ENCODE assay signal across 8 mouse cellular contexts in the genomic region with DNA sequence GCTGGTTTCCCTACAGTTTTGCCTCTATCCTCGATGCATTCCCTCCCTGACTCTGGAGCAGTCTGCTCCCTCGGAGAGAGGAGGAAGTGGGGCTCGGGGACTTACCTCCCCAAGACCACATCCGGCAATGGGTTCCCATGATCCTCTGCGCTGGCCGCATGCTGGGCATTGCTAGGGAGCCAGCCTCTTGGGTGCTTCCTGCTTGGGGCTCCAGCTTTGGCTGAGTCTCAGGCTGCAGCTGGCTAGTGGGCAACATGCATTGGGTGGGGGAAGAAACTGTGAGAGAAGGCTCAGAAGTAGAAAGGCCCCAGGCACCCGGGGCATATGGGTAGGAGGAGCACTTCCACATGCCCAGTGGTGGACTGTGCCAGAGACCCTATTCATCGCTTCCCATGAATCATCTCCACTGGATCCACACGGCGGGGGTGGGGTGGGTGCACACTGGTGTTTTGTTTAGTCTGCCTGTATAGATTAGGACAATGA. TPM values are rescaled to one million over a fixed set of nuclear protein-coding genes. Genes with fewer than 3 reads are reported as not detected.
DNase-seq lines count a peak whose midpoint lies in the region; ATAC-seq and TF ChIP-seq lines count a peak whose summit lies in the region.

No protein-coding gene starts in this region.

- 38% methylated on average over 10 of the region's 10 CpGs for WGBS in lung, adult 2 months
- 70% methylated on average over 10 of the region's 10 CpGs for WGBS in kidney, embryonic 14.5 days

- H3K4me2 ChIP-seq in CH12.LX (ENCODE audit: insufficient read depth, low read depth, poor library complexity, severe bottlenecking): peak overlapping the region; percentile 75
- H3K4me2 ChIP-seq in kidney, embryonic 14.5 days (replicated peaks; ENCODE audit: low read depth, low read length): no peak overlapping the region

- no peaks in the 10 kb centered on the region for H3K27me3 ChIP-seq in CH12.LX (replicated peaks)
- H3K27me3 ChIP-seq in kidney, embryonic 14.5 days (ENCODE audit: control insufficient read depth, insufficient read depth, low read length): no peaks in the 10 kb centered on the region

- H3K9me3 ChIP-seq in CH12.LX (replicated peaks; ENCODE audit: low read length): no peaks in the 10 kb centered on the region
- H3K9me3 ChIP-seq in kidney, embryonic 14.5 days (ENCODE audit: control insufficient read depth, low read length): no peaks in the 10 kb centered on the region

- peak; percentile 91 for TF ChIP-seq POLR2A in CH12.LX (IDR thresholded peaks at IDR 0.05; ENCODE audit: low read depth, low read length)
- TF ChIP-seq POLR2A in lung, adult 2 months (IDR thresholded peaks at IDR 0.05; ENCODE audit: borderline replicate concordance, extremely low read depth, low read depth, low read length): peak; percentile 42; the same call in 1 of the 2 replicates

- ATAC-seq in frontal cortex, adult (ENCODE audit: low TSS enrichment): peak; percentile 25
- peak; percentile 15; the same call in 1 of the 2 replicates for ATAC-seq in erythroblast, adult 5-6 weeks (replicated peaks; ENCODE audit: low FRiP score, poor library complexity, severe bottlenecking)
- ATAC-seq in kidney, embryonic 14.5 days (ENCODE audit: low FRiP score, low TSS enrichment): no peak

- in situ Hi-C loops in CH12.LX (cut with MboI; ENCODE audit: low pct_ligation_motif_present, low pct_unique_long_range_greater_than_20kb, low sequenced_read_pairs): loop anchor here (10.0 kb wide), 1 partner anchor 66 kb away; no protein-coding TSS in a partner anchor

- H3K36me3 ChIP-seq in CH12.LX (replicated peaks in 1 of 2; ENCODE audit: control insufficient read depth in 1 of 2, insufficient read depth in 1 of 2, low read length in 1 of 2): peaks cover 0 to 3% of the 10 kb centered on the region in 2 experiments
- H3K36me3 ChIP-seq in kidney, embryonic 14.5 days (ENCODE audit: control insufficient read depth, insufficient read depth, low read length): no peaks in the 10 kb centered on the region

- no peak for TF ChIP-seq RAD21 in CH12.LX (IDR thresholded peaks at IDR 0.05; ENCODE audit: low read depth, low read length)

- TF ChIP-seq EP300 in CH12.LX (IDR thresholded peaks at IDR 0.05; ENCODE audit: low read length): 0 out of 2 replicates have a peak, but pooled peaks have one; percentile 29

- TF ChIP-seq CTCF in CH12.LX (conservative IDR thresholded peaks at IDR 0.05 in 1 of 2, IDR thresholded peaks at IDR 0.05 in 1 of 2; ENCODE audit: low read depth in 2 of 2, low read length in 2 of 2): no peak
- TF ChIP-seq CTCF in lung, adult 2 months (IDR thresholded peaks at IDR 0.05; ENCODE audit: insufficient read depth, low read length): no peak

- H3K9ac ChIP-seq in CH12.LX (ENCODE audit: insufficient read depth, low read depth): peak overlapping the region; percentile 56
- H3K9ac ChIP-seq in kidney, embryonic 14.5 days (ENCODE audit: low read depth, low read length): no peak overlapping the region

- no peaks in the 10 kb centered on the region for H3K79me2 ChIP-seq in CH12.LX (replicated peaks; ENCODE audit: control insufficient read depth, extremely low read depth, insufficient read depth, poor library complexity, severe bottlenecking)

- peak overlapping the region; percentile 58 to 61 (median 60) for H3K4me3 ChIP-seq in CH12.LX (replicated peaks in 1 of 3; ENCODE audit: low read depth in 2 of 3, low read length in 2 of 3, poor library complexity in 1 of 3)
- H3K4me3 ChIP-seq in lung, adult 2 months (replicated peaks; ENCODE audit: extremely low read depth, low read depth, low read length): peak overlapping the region; percentile 49
- no peak overlapping the region for H3K4me3 ChIP-seq in kidney, embryonic 14.5 days (ENCODE audit: low read length)

- H3K4me1 ChIP-seq in CH12.LX (ENCODE audit: control insufficient read depth in 1 of 2, insufficient read depth in 2 of 2): peaks cover 13 to 48% of the 10 kb centered on the region in 2 experiments; a peak in 3 of 4 replicates
- peaks cover 10% of the 10 kb centered on the region for H3K4me1 ChIP-seq in lung, adult 2 months (ENCODE audit: control insufficient read depth, insufficient read depth, low read length)
- peaks cover 7% of the 10 kb centered on the region for H3K4me1 ChIP-seq in kidney, embryonic 14.5 days (ENCODE audit: control insufficient read depth, insufficient read depth, low read length)

- no peak overlapping the region for H3K27ac ChIP-seq in CH12.LX (ENCODE audit: insufficient read depth, low read depth)
- no peak overlapping the region for H3K27ac ChIP-seq in kidney, embryonic 14.5 days (ENCODE audit: low read depth, low read length)

- no peak for DNase-seq in frontal cortex, postnatal 14 days (ENCODE audit: low spot score in 2 of 2)
- DNase-seq in CH12.LX (ENCODE audit: extremely low read depth): peak; percentile 91
- peak; percentile 93 for DNase-seq in induced T-regulatory cell, adult 2 months (ENCODE audit: low read depth)
- DNase-seq in lung, adult 2 months: peak; percentile 49
- DNase-seq in spleen, postnatal 10 days (ENCODE audit: low spot score in 2 of 2): peak; percentile 73 to 90

- dilution Hi-C loops in CH12.LX (cut with MboI; ENCODE audit: extremely low pct_ligation_motif_present, extremely low pct_unique_long_range_greater_than_20kb, low sequenced_read_pairs): no loop called here

TF ChIP-seq in CH12.LX, 34 proteins besides CTCF, POLR2A, EP300 and RAD21:
- TF ChIP-seq POLR2AphosphoS2 (IDR thresholded peaks at IDR 0.05; ENCODE audit: low read depth, low read length) (peak; percentile 83; the same call in 1 of the 2 replicates), BHLHE40 (IDR thresholded peaks at IDR 0.05; ENCODE audit: low read depth, low read length) (0 out of 2 replicates have a peak, but pooled peaks have one; percentile 10), HCFC1 (IDR thresholded peaks at IDR 0.05; ENCODE audit: low read depth, low read length) (peak; percentile 79), E2F4 (IDR thresholded peaks at IDR 0.05; ENCODE audit: insufficient replicate concordance, low read depth, low read length) (0 out of 2 replicates have a peak, but pooled peaks have one; percentile 30), NELFE (IDR thresholded peaks at IDR 0.05; ENCODE audit: low read depth, low read length) (peak; percentile 92), MYC (IDR thresholded peaks at IDR 0.05; ENCODE audit: low read depth, low read length) (peak; percentile 86), KAT2A (IDR thresholded peaks at IDR 0.05; ENCODE audit: insufficient replicate concordance, low read length) (0 out of 2 replicates have a peak, but pooled peaks have one; percentile 48), MXI1 (IDR thresholded peaks at IDR 0.05; ENCODE audit: low read depth, low read length) (peak; percentile 35; the same call in 1 of the 2 replicates), MAX (IDR thresholded peaks at IDR 0.05; ENCODE audit: low read length) (peak; percentile 82), JUND (conservative IDR thresholded peaks at IDR 0.05; ENCODE audit: low read depth, low read length) (no peak), NRF1 (IDR thresholded peaks at IDR 0.05; ENCODE audit: low read depth, low read length) (peak; percentile 50; the same call in 1 of the 2 replicates), USF1 (IDR thresholded peaks at IDR 0.05; ENCODE audit: low read depth, low read length) (no peak), ETS1 (conservative IDR thresholded peaks at IDR 0.05; ENCODE audit: low read depth, low read length) (peak; percentile 43; the same call in 1 of the 2 replicates), IRF4 (IDR thresholded peaks at IDR 0.05; ENCODE audit: low read depth, low read length) (peak; percentile 69; the same call in 1 of the 2 replicates), CHD1 (IDR thresholded peaks at IDR 0.05; ENCODE audit: low read depth, low read length) (no peak), MAZ (IDR thresholded peaks at IDR 0.05; ENCODE audit: low read depth, low read length) (no peak), SIN3A (IDR thresholded peaks at IDR 0.05; ENCODE audit: low read length) (0 out of 2 replicates have a peak, but pooled peaks have one; percentile 56), ELF1 (IDR thresholded peaks at IDR 0.05; ENCODE audit: low read depth, low read length) (peak; percentile 89), ZMIZ1 (IDR thresholded peaks at IDR 0.05; ENCODE audit: low read depth, low read length) (peak; percentile 80), ZC3H11A (IDR thresholded peaks at IDR 0.05; ENCODE audit: low read depth, low read length) (no peak), TCF12 (IDR thresholded peaks at IDR 0.05; ENCODE audit: low read depth, low read length) (peak; percentile 87), MEF2A (IDR thresholded peaks at IDR 0.05; ENCODE audit: borderline replicate concordance, low read depth, low read length) (peak; percentile 43; the same call in 1 of the 2 replicates)

RNA-seq across cellular contexts. Expression of a gene that starts 4.7 kb away (rescaled TPM):
- total RNA-seq in CH12.LX (2012; rRNA removed) (28.9 and 31.3 TPM in 2 replicates), CH12.LX (2014; rRNA removed) (28.4 and 30.1 TPM in 2 replicates)
- 42.6 and 56.0 TPM in 2 replicates for polyA plus RNA-seq in CH12.LX (2012; ENCODE audit: insufficient read length, low read depth)
- 12.1 and 15.0 TPM in 2 replicates for total RNA-seq in erythroblast, adult 5-6 weeks (2015; ENCODE audit: low replicate concordance)
- total RNA-seq in erythroblast, adult 5-6 weeks (2017; ENCODE audit: low replicate concordance): 7.1 and 11.6 TPM in 2 replicates
- 178 and 228 TPM in 2 replicates for polyA plus RNA-seq in lung, adult 2 months (2012; rRNA removed)
- polyA plus RNA-seq in kidney, embryonic 14.5 days (2014; fragmentation: Nextera tagmentation; extraction: Ambion mirVana): 51.7 and 95.1 TPM in 2 replicates

Comparison
In these comparisons a context has a peak if more than half of its experiments do, and no peak if none do; other contexts are left out.
1. DNase-seq: peak in CH12.LX (single experiment), induced T-regulatory cell, adult 2 months (single experiment), lung, adult 2 months (single experiment) and spleen, postnatal 10 days (2 of 2); none in frontal cortex, postnatal 14 days (0 of 2).